ENCODE assay signal across 8 mouse cellular contexts in genomic region chr17:84188374-84188961, GRCm38 (mm10). TPM values are rescaled to one million over a fixed set of nuclear protein-coding genes. Genes with fewer than 3 reads are reported as not detected.
DNase-seq lines count a peak whose midpoint lies in the region; ATAC-seq lines count a peak whose summit lies in the region.

No protein-coding gene starts in this region.

- H3K9ac ChIP-seq in intestine, embryonic 14.5 days (ENCODE audit: low read length): peak overlapping the region; percentile 60

- intact Hi-C loops in gastrocnemius, postnatal 14 days (cut with DNase I; ENCODE audit: low total_unique reads): no loop called here
- intact Hi-C loops in left cerebral cortex, postnatal 25 days (cut with DNase I): loop anchor here (2.0 to 5.0 kb wide), 3 partner anchors 76 to 216 kb away; no protein-coding TSS in a partner anchor

- peak overlapping the region; percentile 61 for H3K4me2 ChIP-seq in intestine, embryonic 14.5 days (ENCODE audit: low read length)

- no peaks in the 10 kb centered on the region for H3K9me3 ChIP-seq in intestine, embryonic 14.5 days (ENCODE audit: control insufficient read depth, low read length)

- DNase-seq in adipocyte (ENCODE audit: low spot score): peak; percentile 99
- DNase-seq in embryo, embryonic 10.5 days (ENCODE audit: low spot score): peak; percentile 92
- DNase-seq in gastrocnemius, postnatal 14 days: peak; percentile 93
- DNase-seq in intestine, embryonic 14.5 days (ENCODE audit: low spot score): peak; percentile 94
- DNase-seq in left cerebral cortex, postnatal 25 days (ENCODE audit: low spot score in 2 of 2): peak; percentile 71 to 80
- peak; percentile 86 for DNase-seq in mesoderm, embryonic 11.5 days (ENCODE audit: low read depth, low spot score)
- DNase-seq in right cerebral cortex, postnatal 25 days: peak; percentile 76
- DNase-seq in urinary bladder, postnatal 4 days (ENCODE audit: low spot score in 2 of 2): peak; percentile 93 to 95

- H3K27ac ChIP-seq in intestine, embryonic 14.5 days (ENCODE audit: low read depth): peak overlapping the region; percentile 97

- H3K4me3 ChIP-seq in intestine, embryonic 14.5 days (ENCODE audit: low read depth, low read length): peak overlapping the region; percentile 75

- ATAC-seq in intestine, embryonic 14.5 days (replicated peaks; ENCODE audit: low FRiP score, low TSS enrichment, low read depth): peak; percentile 85

- peaks cover 10% of the 10 kb centered on the region for H3K4me1 ChIP-seq in intestine, embryonic 14.5 days (replicated peaks; ENCODE audit: control insufficient read depth, insufficient read depth, low read length)

- no peaks in the 10 kb centered on the region for H3K27me3 ChIP-seq in intestine, embryonic 14.5 days (replicated peaks; ENCODE audit: control insufficient read depth, insufficient read depth, low read length)

- peaks cover 42% of the 10 kb centered on the region for H3K36me3 ChIP-seq in intestine, embryonic 14.5 days (ENCODE audit: control insufficient read depth, insufficient read depth, low read length)

- WGBS in intestine, embryonic 14.5 days: 2% methylated on average over 38 of the region's 38 CpGs

RNA-seq across cellular contexts. Expression of gene Zfp36l2, which starts 0.7 kb away (rescaled TPM):
- total RNA-seq in gastrocnemius, postnatal 14 days (2021): 10 to 100 TPM; 17.0 to 21.3 TPM
- 35.1 and 36.5 TPM in 2 replicates for polyA plus RNA-seq in intestine, embryonic 14.5 days (2014; fragmentation: Nextera tagmentation; extraction: Ambion mirVana)
- 10 to 100 TPM; 22.3 to 23.4 TPM for total RNA-seq in left cerebral cortex, postnatal 25 days (2021)

Comparison
In these comparisons a context has a peak if more than half of its experiments do, and no peak if none do; other contexts are left out.
1. Peak in every context shown above with its lines: DNase-seq, ATAC-seq, H3K4me3 ChIP-seq and H3K27ac ChIP-seq.